Mouse (Mus musculus) cortical plate, adult 2 months (tissue): Measurements from ENCODE around the gene Pomgnt1.

Source experiments
- CTCF ChIP-seq: fragments of 200-500 bp; IDR thresholded peaks from 2 replicates; pipeline ENCODE4 v1.5.1; 2011; ENCODE audit warnings: mild to moderate bottlenecking, control low read depth, low read length; ENCODE audit not compliant: insufficient read depth; ENCODE audit errors: extremely low read depth
- POLR2A ChIP-seq: fragments of 200-500 bp; IDR thresholded peaks from 2 replicates; pipeline ENCODE4 v1.6.1; 2011; ENCODE audit warnings: mild to moderate bottlenecking, low read length, control low read depth; ENCODE audit not compliant: insufficient read depth; ENCODE audit errors: extremely low read depth

DNA sequence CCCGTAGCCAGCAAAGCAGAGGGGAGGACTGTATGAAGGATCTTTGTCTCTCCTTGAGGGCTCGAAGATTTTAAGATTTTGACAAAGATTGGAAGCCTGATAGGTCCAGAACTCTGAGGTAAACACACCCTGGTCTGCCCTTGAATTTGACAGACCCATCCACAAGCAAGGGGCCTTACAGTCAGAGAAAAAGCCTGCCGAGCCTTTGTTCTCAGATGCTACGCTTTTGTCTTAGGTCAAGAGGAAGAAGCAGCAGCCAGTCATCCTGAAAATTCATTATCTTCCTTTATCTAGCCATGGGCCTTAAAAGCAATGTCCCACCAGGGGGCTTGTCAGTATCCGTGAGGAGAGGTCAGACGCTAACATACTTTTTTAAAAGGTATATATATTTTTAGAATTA, 4.3 kb downstream of the Pomgnt1 start:
- TF ChIP-seq CTCF: no peak
- TF ChIP-seq POLR2A: no peak
